Mouse (Mus musculus): ENCODE data around the gene Tbc1d17. TPM values are rescaled to one million over a fixed set of nuclear protein-coding genes. Genes with fewer than 3 reads are reported as not detected.

The Tbc1d17 gene
- polyA plus RNA-seq, 1 experiment from 2014 or later = 74.1 TPM

GRCm38 (mm10) chr7:44871181-44871580 is 22.3 kb upstream of the Tbc1d17 start:
- Histone ChIP-seq H3K9ac (ENCODE audit: low read length) (no peak overlapping the region), H3K27ac (ENCODE audit: low read length) (no peak overlapping the region), H3K4me3 (replicated peaks; ENCODE audit: low read length) (no peak overlapping the region), H3K4me2 (ENCODE audit: low read depth, low read length) (no peak overlapping the region), H3K9me3 (replicated peaks; ENCODE audit: control insufficient read depth, low read length) (no peaks in the 10 kb centered on the region), H3K27me3 (ENCODE audit: control insufficient read depth, insufficient read depth, low read length) (no peaks in the 10 kb centered on the region), H3K4me1 (ENCODE audit: control insufficient read depth, insufficient read depth, low read length) (peaks cover 33% of the 10 kb centered on the region), H3K36me3 (ENCODE audit: control insufficient read depth, insufficient read depth, low read length) (no peaks in the 10 kb centered on the region)
- ATAC-seq (ENCODE audit: insufficient read depth, low FRiP score) = no peak
- 88% methylated on average over 1 of the region's 1 CpGs for WGBS

- peak overlapping the region; percentile 90 for H3K4me2 ChIP-seq (ENCODE audit: low read depth, low read length)
- peaks cover 39% of the 10 kb centered on the region for H3K4me1 ChIP-seq (ENCODE audit: control insufficient read depth, insufficient read depth, low read length)
- H3K36me3 ChIP-seq (ENCODE audit: control insufficient read depth, insufficient read depth, low read length) = no peaks in the 10 kb centered on the region
- ATAC-seq (ENCODE audit: insufficient read depth, low FRiP score) = no peak
- peak overlapping the region; percentile 91 for H3K4me3 ChIP-seq (replicated peaks; ENCODE audit: low read length)
- peak overlapping the region; percentile 100 for H3K27ac ChIP-seq (ENCODE audit: low read length)
- WGBS = 79% methylated on average over 6 of the region's 6 CpGs
- H3K9me3 ChIP-seq (replicated peaks; ENCODE audit: control insufficient read depth, low read length) = no peaks in the 10 kb centered on the region
- H3K9ac ChIP-seq (ENCODE audit: low read length) = peak overlapping the region; percentile 100
- no peaks in the 10 kb centered on the region for H3K27me3 ChIP-seq (ENCODE audit: control insufficient read depth, insufficient read depth, low read length)
Measured at GRCm38 (mm10) chr7:44870614-44871013, 21.7 kb upstream of the Tbc1d17 start.

- no peaks in the 10 kb centered on the region for H3K9me3 ChIP-seq (replicated peaks; ENCODE audit: control insufficient read depth, low read length)
- H3K36me3 ChIP-seq (ENCODE audit: control insufficient read depth, insufficient read depth, low read length) = no peaks in the 10 kb centered on the region
- peak within 1 kb of the TSS; percentile 100 for H3K27ac ChIP-seq (ENCODE audit: low read length)
- H3K4me2 ChIP-seq (ENCODE audit: low read depth, low read length) = peak within 1 kb of the TSS; percentile 90
- H3K4me3 ChIP-seq (replicated peaks; ENCODE audit: low read length) = peak within 1 kb of the TSS; percentile 91
- peak within 1 kb of the TSS; percentile 100 for H3K9ac ChIP-seq (ENCODE audit: low read length)
- WGBS = 3% methylated on average over 29 of the region's 29 CpGs
- H3K4me1 ChIP-seq (ENCODE audit: control insufficient read depth, insufficient read depth, low read length) = peaks cover 46% of the 10 kb centered on the region
- ATAC-seq (ENCODE audit: insufficient read depth, low FRiP score) = peak; percentile 93
- H3K27me3 ChIP-seq (ENCODE audit: control insufficient read depth, insufficient read depth, low read length) = no peaks in the 10 kb centered on the region
Measured at GRCm38 (mm10) chr7:44869697-44870528, 21.0 kb upstream of the Tbc1d17 start, which contains the start of gene Ptov1. TSS of gene Ptov1 (minus strand) at chr7:44869788.

GRCm38 (mm10) chr7:44868919-44869696 is 20.2 kb upstream of the Tbc1d17 start:
- ATAC-seq (ENCODE audit: insufficient read depth, low FRiP score) = peak; percentile 68
- peak overlapping the region; percentile 91 for H3K4me3 ChIP-seq (replicated peaks; ENCODE audit: low read length)
- H3K9ac ChIP-seq (ENCODE audit: low read length) = peak overlapping the region; percentile 100
- under 1% methylated on average over 105 of the region's 108 CpGs for WGBS
- peaks cover 6% of the 10 kb centered on the region for H3K36me3 ChIP-seq (ENCODE audit: control insufficient read depth, insufficient read depth, low read length)
- H3K4me1 ChIP-seq (ENCODE audit: control insufficient read depth, insufficient read depth, low read length) = peaks cover 46% of the 10 kb centered on the region
- H3K4me2 ChIP-seq (ENCODE audit: low read depth, low read length) = peak overlapping the region; percentile 90
- no peaks in the 10 kb centered on the region for H3K27me3 ChIP-seq (ENCODE audit: control insufficient read depth, insufficient read depth, low read length)
- no peaks in the 10 kb centered on the region for H3K9me3 ChIP-seq (replicated peaks; ENCODE audit: control insufficient read depth, low read length)
- peak overlapping the region; percentile 100 for H3K27ac ChIP-seq (ENCODE audit: low read length)

GRCm38 (mm10) chr7:44868465-44868864 is 19.6 kb upstream of the Tbc1d17 start:
- H3K9me3 ChIP-seq (replicated peaks; ENCODE audit: control insufficient read depth, low read length) = no peaks in the 10 kb centered on the region
- peak overlapping the region; percentile 91 for H3K4me3 ChIP-seq (replicated peaks; ENCODE audit: low read length)
- no peaks in the 10 kb centered on the region for H3K27me3 ChIP-seq (ENCODE audit: control insufficient read depth, insufficient read depth, low read length)
- peaks cover 12% of the 10 kb centered on the region for H3K36me3 ChIP-seq (ENCODE audit: control insufficient read depth, insufficient read depth, low read length)
- 3% methylated on average over 16 of the region's 16 CpGs for WGBS
- H3K9ac ChIP-seq (ENCODE audit: low read length) = peak overlapping the region; percentile 100
- H3K27ac ChIP-seq (ENCODE audit: low read length) = peak overlapping the region; percentile 100
- peaks cover 48% of the 10 kb centered on the region for H3K4me1 ChIP-seq (ENCODE audit: control insufficient read depth, insufficient read depth, low read length)
- ATAC-seq (ENCODE audit: insufficient read depth, low FRiP score) = no peak
- peak overlapping the region; percentile 90 for H3K4me2 ChIP-seq (ENCODE audit: low read depth, low read length)

GRCm38 (mm10) chr7:44867802-44868201 is 18.9 kb upstream of the Tbc1d17 start:
- Histone ChIP-seq H3K27ac (ENCODE audit: low read length) (peak overlapping the region; percentile 100), H3K4me2 (ENCODE audit: low read depth, low read length) (peak overlapping the region; percentile 90), H3K36me3 (ENCODE audit: control insufficient read depth, insufficient read depth, low read length) (peaks cover 18% of the 10 kb centered on the region), H3K4me3 (replicated peaks; ENCODE audit: low read length) (peak overlapping the region; percentile 91), H3K4me1 (ENCODE audit: control insufficient read depth, insufficient read depth, low read length) (peaks cover 50% of the 10 kb centered on the region), H3K27me3 (ENCODE audit: control insufficient read depth, insufficient read depth, low read length) (no peaks in the 10 kb centered on the region), H3K9me3 (replicated peaks; ENCODE audit: control insufficient read depth, low read length) (no peaks in the 10 kb centered on the region), H3K9ac (ENCODE audit: low read length) (peak overlapping the region; percentile 100)
- 32% methylated on average over 9 of the region's 9 CpGs for WGBS
- ATAC-seq (ENCODE audit: insufficient read depth, low FRiP score) = no peak

- peaks cover 25% of the 10 kb centered on the region for H3K36me3 ChIP-seq (ENCODE audit: control insufficient read depth, insufficient read depth, low read length)
- ATAC-seq (ENCODE audit: insufficient read depth, low FRiP score) = no peak
- H3K4me2 ChIP-seq (ENCODE audit: low read depth, low read length) = peak overlapping the region; percentile 90
- H3K9me3 ChIP-seq (replicated peaks; ENCODE audit: control insufficient read depth, low read length) = no peaks in the 10 kb centered on the region
- WGBS = 54% methylated on average over 19 of the region's 19 CpGs
- H3K4me1 ChIP-seq (ENCODE audit: control insufficient read depth, insufficient read depth, low read length) = peaks cover 46% of the 10 kb centered on the region
- peak overlapping the region; percentile 91 for H3K4me3 ChIP-seq (replicated peaks; ENCODE audit: low read length)
- peak overlapping the region; percentile 100 for H3K9ac ChIP-seq (ENCODE audit: low read length)
- H3K27ac ChIP-seq (ENCODE audit: low read length) = peak overlapping the region; percentile 100
- no peaks in the 10 kb centered on the region for H3K27me3 ChIP-seq (ENCODE audit: control insufficient read depth, insufficient read depth, low read length)
Measured at GRCm38 (mm10) chr7:44867010-44867702, 18.3 kb upstream of the Tbc1d17 start.

- Histone ChIP-seq H3K9me3 (replicated peaks; ENCODE audit: control insufficient read depth, low read length) (no peaks in the 10 kb centered on the region), H3K4me2 (ENCODE audit: low read depth, low read length) (peak overlapping the region; percentile 90), H3K9ac (ENCODE audit: low read length) (peak overlapping the region; percentile 100), H3K27me3 (ENCODE audit: control insufficient read depth, insufficient read depth, low read length) (no peaks in the 10 kb centered on the region), H3K27ac (ENCODE audit: low read length) (peak overlapping the region; percentile 74), H3K36me3 (ENCODE audit: control insufficient read depth, insufficient read depth, low read length) (peaks cover 27% of the 10 kb centered on the region), H3K4me1 (ENCODE audit: control insufficient read depth, insufficient read depth, low read length) (peaks cover 46% of the 10 kb centered on the region), H3K4me3 (replicated peaks; ENCODE audit: low read length) (peak overlapping the region; percentile 91)
- WGBS = 37% methylated on average over 15 of the region's 15 CpGs
- ATAC-seq (ENCODE audit: insufficient read depth, low FRiP score) = peak; percentile 10
Measured at GRCm38 (mm10) chr7:44866276-44867009, 17.6 kb upstream of the Tbc1d17 start.

All from stomach, embryonic 16.5 days (tissue).